Mouse (Mus musculus) gastrocnemius, adult 18-20 months (tissue): ENCODE measurements around the gene Cd5. TPM values are rescaled to one million over a fixed set of nuclear protein-coding genes. Genes with fewer than 3 reads are reported as not detected.

ENCODE experiments used
- DNase-seq: peaks from one replicate; pipeline ENCODE4 v3.0.0; 2021; ENCODE audit warnings: low spot score
- long read RNA-seq, 2 experiments: library from polyadenylated mRNA; stranded (forward); transcript quantifications; one replicate each; pipeline ENCODE4 v2.0.0; 2021
- total RNA-seq, 2 experiments: library from RNA; stranded (reverse); gene quantifications; 2 replicates each; pipeline ENCODE4 v1.2.3; 2021

Cd5 gene
- not detected for total RNA-seq
- long read RNA-seq, experiment 1 = 0 reads
- long read RNA-seq, experiment 2 = 0 reads

DNA sequence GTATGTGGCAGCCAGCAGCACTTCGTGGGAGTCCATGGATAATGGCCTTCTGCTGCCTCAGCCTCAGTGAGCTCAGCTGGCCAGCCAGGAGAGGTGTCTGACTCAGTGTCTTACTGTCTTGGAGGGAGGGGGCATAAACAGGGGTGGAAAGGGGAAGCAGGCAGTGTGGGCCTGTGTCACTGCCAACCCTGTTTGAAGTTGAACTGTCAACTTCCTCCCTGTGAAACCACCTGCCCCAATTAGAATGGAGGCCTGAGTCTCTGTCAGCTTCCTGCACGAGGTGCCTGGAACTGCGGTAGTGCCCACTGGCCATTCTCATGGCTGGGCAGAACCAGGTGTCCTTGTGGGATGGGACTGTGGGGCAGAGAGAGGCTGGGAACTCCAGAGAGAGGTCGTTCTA, at the start of gene Cd5:
TSS of gene Cd5 (minus strand) at position 192 of the 400 bp plus-strand sequence.
- DNase-seq = no peak

DNA sequence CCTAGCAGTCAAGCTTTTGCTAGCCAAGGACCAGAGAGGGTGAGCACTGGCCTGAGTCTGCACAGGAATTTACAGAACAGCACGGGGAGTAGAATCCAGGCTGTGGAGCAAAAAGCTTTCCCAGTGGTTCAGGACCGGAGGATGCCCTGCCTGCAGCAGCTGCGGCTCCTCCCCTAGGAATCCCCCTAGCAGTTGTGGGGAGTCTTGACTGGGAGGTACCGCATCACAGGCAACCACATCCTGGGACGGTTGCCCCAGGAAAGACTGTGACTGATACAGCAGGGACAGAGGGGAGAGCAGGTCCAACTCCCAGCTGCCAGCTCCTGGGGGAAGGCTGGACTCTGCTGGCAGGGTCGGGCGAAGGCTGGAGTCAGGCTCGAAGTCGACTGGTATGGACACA, 49.4 kb upstream of the Cd5 start:
- no peak for DNase-seq

DNA sequence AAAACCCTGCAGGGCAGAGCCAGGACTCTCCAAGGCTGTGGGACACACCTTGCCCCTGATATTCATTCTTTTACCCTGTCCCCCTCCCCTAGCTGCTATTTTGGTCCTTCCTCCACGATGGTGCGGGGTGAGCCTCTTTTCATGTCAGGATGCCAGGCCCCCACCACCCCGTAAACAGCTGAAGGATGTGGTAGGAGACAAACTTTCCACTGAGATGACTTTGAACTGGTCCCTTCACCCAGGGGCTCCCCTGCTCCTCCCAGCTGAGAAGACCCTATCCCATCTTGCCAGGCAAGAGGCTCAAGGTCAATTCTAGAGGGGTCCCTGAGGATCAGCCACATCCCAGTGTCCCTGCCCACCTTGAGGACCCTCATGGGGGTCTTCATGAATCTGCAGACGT, 48.6 kb upstream of the Cd5 start:
- DNase-seq = no peak

DNA sequence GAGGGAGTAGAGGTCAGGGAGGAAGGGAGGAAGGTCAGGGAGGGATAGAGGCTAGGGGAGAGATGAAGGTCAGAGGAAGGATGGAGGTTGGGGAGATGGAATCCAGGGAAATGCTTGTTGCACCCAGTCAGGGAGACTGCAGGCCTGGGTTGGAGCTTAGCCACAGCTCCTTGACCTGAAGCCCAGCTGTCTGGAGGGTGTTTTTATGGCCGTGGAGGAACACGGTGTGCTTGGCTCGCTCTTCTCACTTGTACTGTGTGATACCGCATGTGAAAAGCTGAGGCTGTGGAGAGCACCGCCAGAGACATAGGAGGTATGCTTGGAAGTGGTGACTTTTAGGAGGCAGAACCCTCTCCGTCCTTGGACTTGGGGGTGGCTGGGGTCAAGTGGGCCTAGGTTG, 48.0 kb upstream of the Cd5 start:
- DNase-seq = peak; percentile 84

DNA sequence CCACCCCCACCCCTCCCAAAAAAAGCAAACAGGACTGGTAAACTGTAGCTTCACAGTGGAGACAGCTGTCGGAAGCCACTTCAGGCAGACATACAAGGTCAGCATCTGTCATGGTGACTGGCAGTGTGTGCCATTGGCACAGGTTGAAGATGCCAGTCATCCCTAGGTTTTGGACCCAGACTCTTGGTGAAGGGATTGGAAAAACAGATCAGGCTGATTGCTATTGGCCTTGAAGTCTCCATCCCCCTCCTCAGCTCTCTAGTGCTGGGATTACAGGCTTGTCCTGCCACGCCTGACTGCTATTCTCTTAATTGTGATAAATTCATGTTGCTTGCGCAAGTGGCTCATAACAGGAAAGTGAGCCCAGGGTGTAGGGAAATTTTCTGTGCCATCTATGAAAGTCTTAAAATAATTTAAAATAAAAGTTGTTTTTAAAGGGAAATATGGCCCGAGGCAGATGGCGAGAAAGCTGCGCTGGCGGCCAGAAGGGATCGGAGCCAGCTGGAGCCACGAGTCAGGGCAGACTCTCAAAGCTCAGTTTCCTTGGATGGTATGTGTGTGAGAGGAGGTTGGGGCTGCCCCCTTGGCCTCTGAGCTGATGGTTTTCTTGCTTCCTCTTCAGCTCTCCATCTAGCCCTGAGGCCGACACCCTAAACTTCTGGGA, 46.1 kb upstream of the Cd5 start:
- DNase-seq = peak; percentile 27

- DNase-seq = no peak
These were observed 45.3 kb upstream of the Cd5 start for GRCm38 (mm10) chr19:10784061-10784460.

DNA sequence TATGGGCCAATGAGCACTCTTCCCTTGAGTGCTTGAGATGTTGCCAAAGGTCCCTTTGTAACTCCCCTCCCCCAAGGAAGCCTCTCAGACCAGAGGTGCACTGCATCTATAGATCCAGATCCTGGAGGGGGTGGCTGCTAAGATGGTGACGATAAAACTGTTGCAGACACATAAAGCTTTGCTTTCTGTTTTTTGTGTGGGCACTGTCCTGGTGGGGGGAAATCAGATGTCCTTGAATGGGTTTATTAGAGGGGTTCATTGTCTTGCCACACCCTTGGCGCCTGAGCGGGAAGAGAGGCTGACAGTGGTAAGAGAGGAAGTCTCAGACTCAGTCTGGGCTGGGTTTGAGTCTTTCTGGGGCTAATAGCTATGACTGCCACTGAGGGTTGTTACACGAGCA, 44.4 kb upstream of the Cd5 start:
- DNase-seq = no peak

DNA sequence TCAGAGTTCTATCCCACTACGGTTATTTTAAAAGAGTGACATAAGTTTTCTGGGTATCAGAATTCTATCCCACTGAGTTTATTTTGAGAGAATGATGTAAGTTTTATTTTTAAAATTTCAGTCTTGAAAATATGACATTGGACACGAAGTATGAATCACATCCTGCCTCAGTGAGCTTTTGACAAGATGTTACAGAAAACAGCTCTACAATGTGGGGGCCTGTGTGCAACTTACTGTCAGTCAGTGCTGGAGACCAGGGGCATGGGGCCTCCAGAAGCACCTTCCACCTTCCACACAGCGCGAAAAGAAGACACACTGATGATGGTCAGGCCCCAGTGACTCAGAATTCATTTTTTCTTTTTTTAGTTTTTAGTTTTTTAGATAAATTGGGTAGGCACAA, 42.8 kb upstream of the Cd5 start:
- no peak for DNase-seq

- DNase-seq = no peak
These were observed 38.1 kb upstream of the Cd5 start for GRCm38 (mm10) chr19:10776906-10777305.

GRCm38 (mm10) chr19:10774141-10774540, 35.3 kb upstream of the Cd5 start:
- no peak for DNase-seq

DNA sequence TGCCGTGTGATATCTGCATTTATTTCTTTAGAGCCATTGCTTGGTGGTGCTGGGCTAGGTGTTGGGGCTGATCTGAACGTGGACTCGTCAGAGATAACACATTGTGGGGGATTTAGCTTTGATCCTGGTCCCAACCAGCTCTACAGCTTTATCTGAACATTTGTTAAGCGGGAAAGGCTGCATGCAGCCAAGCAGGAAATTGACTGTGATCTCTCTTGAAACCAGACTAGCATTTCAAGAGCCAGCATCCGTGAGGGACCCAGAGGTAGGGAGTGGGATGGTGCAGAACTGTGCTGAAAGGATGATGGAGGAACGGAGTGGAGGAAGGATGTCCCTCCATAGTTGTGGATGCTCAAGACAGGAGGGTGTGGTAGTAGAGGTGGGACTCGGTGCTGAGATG, 34.6 kb upstream of the Cd5 start:
- no peak for DNase-seq

- no peak for DNase-seq
These were observed 34.1 kb upstream of the Cd5 start for GRCm38 (mm10) chr19:10772866-10773265.

- no peak for DNase-seq
These were observed 33.2 kb upstream of the Cd5 start for GRCm38 (mm10) chr19:10771995-10772394.

- DNase-seq = no peak
These were observed 30.8 kb upstream of the Cd5 start for GRCm38 (mm10) chr19:10769429-10770195.

DNA sequence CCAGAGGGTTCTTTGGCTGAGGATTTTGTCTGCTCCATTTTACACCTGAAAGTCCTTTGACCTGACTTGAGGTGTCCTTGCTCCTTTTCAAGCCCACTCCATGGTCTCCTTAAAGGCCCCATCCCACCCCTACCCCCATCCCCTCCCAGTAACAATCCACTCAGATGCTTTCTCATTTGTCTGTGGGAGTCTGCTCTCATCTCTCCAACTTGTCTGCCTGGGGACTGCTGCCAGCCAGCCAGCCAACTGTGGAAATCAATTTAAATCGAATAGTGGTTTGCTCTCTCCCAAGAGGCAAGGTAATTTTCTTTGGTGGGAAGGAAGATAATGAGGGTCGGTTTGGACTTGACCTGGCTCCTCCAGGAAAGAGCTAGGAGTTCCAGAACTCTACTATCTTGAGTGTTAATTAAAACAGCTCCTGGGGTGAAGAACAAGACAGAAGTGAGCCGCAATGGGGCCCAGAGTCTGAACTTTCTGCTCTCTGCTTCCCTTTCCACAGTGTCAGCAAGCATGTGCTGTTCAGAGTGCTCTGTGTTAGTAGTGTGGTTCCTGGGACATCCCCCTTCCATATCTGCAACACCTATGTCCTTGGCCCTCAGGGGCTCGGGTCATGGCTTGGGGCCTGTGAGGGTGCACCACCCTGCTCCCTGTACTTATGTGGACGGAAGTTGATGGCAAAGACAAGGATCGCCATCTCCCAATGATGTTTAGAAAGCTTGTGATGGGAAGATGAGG, 30.1 kb upstream of the Cd5 start:
- no peak for DNase-seq

DNA sequence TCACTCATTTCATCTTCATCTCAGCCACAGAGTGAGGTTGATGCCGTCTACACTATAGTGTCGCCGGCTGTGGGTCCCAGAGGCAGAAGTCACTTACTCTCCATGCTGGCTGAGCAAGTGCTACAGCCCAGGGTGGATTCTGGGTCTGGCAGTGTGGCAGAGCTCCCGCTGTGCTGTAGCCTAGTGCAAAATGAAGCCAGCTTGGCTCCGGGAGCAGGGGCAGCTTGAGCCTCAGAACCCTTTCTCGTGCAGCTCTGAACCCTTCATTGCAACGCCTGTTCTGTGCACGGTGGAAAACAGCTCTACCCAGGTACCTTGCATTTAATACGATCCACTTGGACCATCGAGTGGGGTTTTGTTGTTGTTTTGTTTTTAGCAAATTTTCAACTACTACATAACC, 28.8 kb upstream of the Cd5 start:
- no peak for DNase-seq

DNA sequence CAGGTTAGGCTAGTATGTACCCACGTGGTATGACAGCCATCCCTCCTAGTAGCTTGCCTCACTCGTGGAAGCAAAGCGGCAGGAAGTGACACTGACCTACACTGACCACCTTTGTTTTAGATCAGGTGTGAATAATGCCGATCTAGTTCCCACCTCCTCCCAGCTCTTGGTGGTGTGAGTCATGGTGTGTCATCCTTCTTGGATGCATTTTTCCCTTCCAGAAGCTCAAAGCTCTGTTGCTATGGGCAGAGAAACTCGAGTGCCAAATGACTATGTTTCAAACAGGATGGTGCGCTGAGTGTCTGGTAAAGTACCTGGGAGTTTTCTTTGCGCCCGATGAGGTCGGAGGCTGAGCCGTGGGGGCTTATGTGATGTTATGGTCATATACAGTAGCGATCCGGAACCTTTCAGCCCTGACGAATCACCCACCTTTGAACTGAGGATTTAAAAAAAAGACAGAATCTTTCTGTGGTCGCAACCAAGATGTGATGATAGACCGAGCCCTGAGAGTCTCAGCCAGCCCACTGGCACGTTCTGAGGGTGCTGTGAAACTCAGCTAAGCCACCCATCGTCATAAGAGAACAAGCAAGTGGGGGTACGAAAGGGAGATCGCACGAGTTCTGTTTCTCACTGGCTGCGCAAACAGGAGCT, 24.7 kb upstream of the Cd5 start:
- no peak for DNase-seq

DNA sequence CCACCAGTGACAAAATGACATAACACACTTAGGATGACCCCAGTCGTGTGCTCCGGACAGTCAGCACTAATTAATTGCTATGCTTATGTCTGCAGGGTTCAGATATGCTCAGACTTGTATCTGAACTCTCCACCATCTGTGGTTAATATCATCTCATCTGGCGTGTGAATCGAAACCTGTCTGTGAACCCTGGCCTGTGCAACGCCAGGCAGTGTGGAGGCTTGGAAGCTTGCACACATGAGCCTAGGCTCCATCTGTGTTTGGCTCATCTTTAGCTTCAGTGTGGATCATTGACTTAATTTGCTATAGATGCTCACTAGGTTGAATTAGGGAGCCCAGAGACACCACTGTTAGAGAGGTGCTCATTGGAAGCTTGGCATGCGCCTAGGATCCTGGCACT, 23.7 kb upstream of the Cd5 start:
- DNase-seq = no peak

- no peak for DNase-seq
These were observed 23.1 kb upstream of the Cd5 start for GRCm38 (mm10) chr19:10761794-10762415.

- peak; percentile 74 for DNase-seq
These were observed 21.4 kb upstream of the Cd5 start for GRCm38 (mm10) chr19:10759983-10760831.

- no peak for DNase-seq
These were observed 20.7 kb upstream of the Cd5 start for GRCm38 (mm10) chr19:10759525-10759924.
